Mouse (Mus musculus): ENCODE results near the gene Csmd2.

- TF ChIP-seq CTCF (IDR thresholded peaks at IDR 0.05; ENCODE audit: borderline replicate concordance, insufficient read depth, low read depth, low read length): no peak
- no peak for TF ChIP-seq POLR2A (IDR thresholded peaks at IDR 0.05; ENCODE audit: borderline replicate concordance, insufficient read depth, low read length)
Measured at GRCm38 (mm10) chr4:128492055-128492454, 504.4 kb downstream of the Csmd2 start.
